Mouse (Mus musculus): Measurements from ENCODE around the gene Ano10.
A peak's percentile ranks its signal among the peaks of the same experiment; 100 is the strongest.

Gene Ano10

GRCm38 (mm10) chr9:122245471-122245870, 48.8 kb downstream of the Ano10 start:
- DNase-seq (ENCODE audit: low read depth), result no peak

GRCm38 (mm10) chr9:122244800-122245165, 49.4 kb downstream of the Ano10 start:
- no peak for DNase-seq (ENCODE audit: low read depth)

GRCm38 (mm10) chr9:122244080-122244799, 50.0 kb downstream of the Ano10 start:
- no peak for DNase-seq (ENCODE audit: low read depth)

GRCm38 (mm10) chr9:122243297-122243696, 50.9 kb downstream of the Ano10 start:
- DNase-seq (ENCODE audit: low read depth), result no peak

- DNase-seq (ENCODE audit: low read depth), result no peak
These were observed 51.4 kb downstream of the Ano10 start for GRCm38 (mm10) chr9:122242856-122243255.

- DNase-seq (ENCODE audit: low read depth), result no peak
These were observed 52.3 kb downstream of the Ano10 start for GRCm38 (mm10) chr9:122241812-122242400.

- DNase-seq (ENCODE audit: low read depth), result no peak
These were observed 53.5 kb downstream of the Ano10 start for GRCm38 (mm10) chr9:122240629-122241199.

- DNase-seq (ENCODE audit: low read depth), result no peak
These were observed 59.5 kb downstream of the Ano10 start for GRCm38 (mm10) chr9:122234741-122235140.

- no peak for DNase-seq (ENCODE audit: low read depth)
These were observed 60.3 kb downstream of the Ano10 start for GRCm38 (mm10) chr9:122233972-122234345.

- DNase-seq (ENCODE audit: low read depth), result no peak
These were observed 60.8 kb downstream of the Ano10 start for GRCm38 (mm10) chr9:122233316-122233971.

GRCm38 (mm10) chr9:122232912-122233311, 61.3 kb downstream of the Ano10 start:
- DNase-seq (ENCODE audit: low read depth), result no peak

- DNase-seq (ENCODE audit: low read depth), result no peak
These were observed 63.5 kb downstream of the Ano10 start for GRCm38 (mm10) chr9:122230701-122231100.

- no peak for DNase-seq (ENCODE audit: low read depth)
These were observed 67.8 kb downstream of the Ano10 start for GRCm38 (mm10) chr9:122226419-122226818.

GRCm38 (mm10) chr9:122225309-122225708, 68.9 kb downstream of the Ano10 start:
- no peak for DNase-seq (ENCODE audit: low read depth)

GRCm38 (mm10) chr9:122223005-122223404, 71.2 kb downstream of the Ano10 start:
- no peak for DNase-seq (ENCODE audit: low read depth)

- no peak for DNase-seq (ENCODE audit: low read depth)
These were observed 74.3 kb downstream of the Ano10 start for GRCm38 (mm10) chr9:122219934-122220333.

- no peak for DNase-seq (ENCODE audit: low read depth)
These were observed 77.2 kb downstream of the Ano10 start for GRCm38 (mm10) chr9:122216945-122217529.

GRCm38 (mm10) chr9:122215118-122215517, 79.1 kb downstream of the Ano10 start:
- DNase-seq (ENCODE audit: low read depth), result no peak

GRCm38 (mm10) chr9:122208311-122208710, 85.9 kb downstream of the Ano10 start:
- no peak for DNase-seq (ENCODE audit: low read depth)

GRCm38 (mm10) chr9:122205543-122206200, 88.6 kb downstream of the Ano10 start:
- DNase-seq (ENCODE audit: low read depth), result no peak

- DNase-seq (ENCODE audit: low read depth), result peak; percentile 48
These were observed 89.7 kb downstream of the Ano10 start for GRCm38 (mm10) chr9:122204508-122204907.

GRCm38 (mm10) chr9:122199253-122199652, 95.0 kb downstream of the Ano10 start:
- no peak for DNase-seq (ENCODE audit: low read depth)
